Mouse (Mus musculus) stomach, embryonic 14.5 days (tissue): ENCODE data around the gene Sec1. TPM values are rescaled to one million over a fixed set of nuclear protein-coding genes. Genes with fewer than 3 reads are reported as not detected.

Experiments used
- ATAC-seq: fragments of 200-750 bp; cut with Nextera tagmentation; 2 replicates; pipeline ENCODE4 v1.8.0; 2017; ENCODE audit warnings: low read depth, moderate TSS enrichment; ENCODE audit not compliant: insufficient number of reproducible peaks, insufficient read depth, low FRiP score
- H3K27ac ChIP-seq: fragments of 300-500 bp; sonication (generic); 2 replicates; pipeline ENCODE4 v1.5.1; 2014; ENCODE audit warnings: mild to moderate bottlenecking, low read length, moderate library complexity, mixed read lengths
- H3K27me3 ChIP-seq: fragments of 300-500 bp; sonication (generic); 2 replicates; pipeline ENCODE4 v1.6.1; 2014; ENCODE audit warnings: low read length, control low read depth, mixed read lengths; ENCODE audit not compliant: control insufficient read depth, insufficient read depth
- H3K36me3 ChIP-seq: fragments of 300-500 bp; sonication (generic); 2 replicates; pipeline ENCODE4 v1.6.1; 2014; ENCODE audit warnings: mild to moderate bottlenecking, control low read depth, low read length, moderate library complexity, mixed read lengths; ENCODE audit not compliant: control insufficient read depth, insufficient read depth
- H3K4me1 ChIP-seq: fragments of 300-500 bp; sonication (generic); 2 replicates; pipeline ENCODE4 v1.6.1; 2014; ENCODE audit warnings: low read length, control low read depth, mixed read lengths; ENCODE audit not compliant: control insufficient read depth, insufficient read depth
- H3K4me2 ChIP-seq: fragments of 300-500 bp; sonication (generic); replicated peaks from 2 replicates; pipeline ENCODE4 v1.6.1; 2014; ENCODE audit warnings: low read depth, low read length, control low read depth
- H3K4me3 ChIP-seq: fragments of 300-500 bp; sonication (generic); 2 replicates; pipeline ENCODE4 v1.5.1; 2014; ENCODE audit warnings: low read depth, low read length, control low read depth
- H3K9ac ChIP-seq: fragments of 300-500 bp; sonication (generic); replicated peaks from 2 replicates; pipeline ENCODE4 v1.6.1; 2014; ENCODE audit warnings: low read depth, mild to moderate bottlenecking, control low read depth, low read length, moderate library complexity, mixed read lengths
- H3K9me3 ChIP-seq: fragments of 300-500 bp; sonication (generic); 2 replicates; pipeline ENCODE4 v1.6.1; 2016; ENCODE audit warnings: low read depth, low read length, control low read depth; ENCODE audit not compliant: control insufficient read depth
- WGBS: fragments of 180-500 bp; shearing (Covaris S2); extraction: QIAGEN DNeasy Blood & Tissue Kit; methylation state at CpG from one replicate; pipeline ENCODE4 v1.1.7; 2014; 5-methylcytosine and 5-hydroxymethylcytosine counted together
- polyA plus RNA-seq: library from polyadenylated mRNA; unstranded; fragments of >200 nt; fragmentation: Nextera tagmentation; extraction: Ambion mirVana; gene quantifications from 2 replicates; pipeline ENCODE4 v1.2.1, GENCODE M21; 2014

The Sec1 gene
- polyA plus RNA-seq, 1 experiment from 2014 or later: 5.7 TPM

- Histone ChIP-seq H3K4me1 (peaks cover 15% of the 10 kb centered on the region), H3K36me3 (peaks cover 3% of the 10 kb centered on the region; the same call in 1 of the 2 replicates), H3K4me2 (no peak overlapping the region), H3K27me3 (no peaks in the 10 kb centered on the region), H3K27ac (peak overlapping the region; percentile 7; the same call in 1 of the 2 replicates), H3K9me3 (no peaks in the 10 kb centered on the region; the same call in 1 of the 2 replicates), H3K9ac (no peak overlapping the region), H3K4me3 (no peak overlapping the region)
- 72% methylated on average over 15 of the region's 15 CpGs for WGBS
- no peak for ATAC-seq
Observed at GRCm38 (mm10) chr7:45635711-45636688, 58.2 kb downstream of the Sec1 start.

- Histone ChIP-seq H3K36me3 (peaks cover 3% of the 10 kb centered on the region; the same call in 1 of the 2 replicates), H3K4me1 (peaks cover 9% of the 10 kb centered on the region), H3K27ac (no peak overlapping the region), H3K9me3 (no peaks in the 10 kb centered on the region; the same call in 1 of the 2 replicates), H3K4me2 (no peak overlapping the region), H3K27me3 (no peaks in the 10 kb centered on the region), H3K9ac (no peak overlapping the region), H3K4me3 (no peak overlapping the region)
- no peak for ATAC-seq
- WGBS: 84% methylated on average over 11 of the region's 11 CpGs
Observed at GRCm38 (mm10) chr7:45634946-45635681, 59.1 kb downstream of the Sec1 start.

GRCm38 (mm10) chr7:45632499-45632898 lies 61.7 kb downstream of the Sec1 start:
- 0 out of 2 replicates have a peak, but pooled peaks have one; percentile 29 for ATAC-seq
- H3K9ac ChIP-seq: 0 out of 2 replicates have a peak overlapping the region, but pooled peaks have one; percentile 21
- H3K4me3 ChIP-seq: peak overlapping the region; percentile 10; the same call in 1 of the 2 replicates
- H3K27ac ChIP-seq: no peak overlapping the region
- peak overlapping the region; percentile 37 for H3K4me2 ChIP-seq
- peaks cover 3% of the 10 kb centered on the region; the same call in 1 of the 2 replicates for H3K36me3 ChIP-seq
- H3K9me3 ChIP-seq: no peaks in the 10 kb centered on the region; the same call in 1 of the 2 replicates
- H3K4me1 ChIP-seq: 0 out of 2 replicates have a peak, but pooled peaks cover 2% of the 10 kb centered on the region
- H3K27me3 ChIP-seq: no peaks in the 10 kb centered on the region
- 17% methylated on average over 35 of the region's 35 CpGs for WGBS

GRCm38 (mm10) chr7:45630064-45630907 lies 63.9 kb downstream of the Sec1 start:
- no peak overlapping the region for H3K27ac ChIP-seq
- no peak for ATAC-seq
- H3K36me3 ChIP-seq: no peaks in the 10 kb centered on the region
- no peaks in the 10 kb centered on the region for H3K27me3 ChIP-seq
- H3K9me3 ChIP-seq: no peaks in the 10 kb centered on the region
- H3K4me1 ChIP-seq: 0 out of 2 replicates have a peak, but pooled peaks cover 2% of the 10 kb centered on the region
- 74% methylated on average over 23 of the region's 23 CpGs for WGBS
- no peak overlapping the region for H3K4me3 ChIP-seq
- no peak overlapping the region for H3K9ac ChIP-seq
- H3K4me2 ChIP-seq: no peak overlapping the region

- H3K9ac ChIP-seq: peak overlapping the region; percentile 72
- ATAC-seq: peak; percentile 78
- H3K27ac ChIP-seq: peak overlapping the region; percentile 55
- H3K27me3 ChIP-seq: no peaks in the 10 kb centered on the region
- no peaks in the 10 kb centered on the region for H3K36me3 ChIP-seq
- H3K4me3 ChIP-seq: peak overlapping the region; percentile 60
- 1% methylated on average over 105 of the region's 105 CpGs for WGBS
- H3K4me1 ChIP-seq: 0 out of 2 replicates have a peak, but pooled peaks cover 2% of the 10 kb centered on the region
- H3K9me3 ChIP-seq: no peaks in the 10 kb centered on the region
- H3K4me2 ChIP-seq: peak overlapping the region; percentile 99
Observed at GRCm38 (mm10) chr7:45628364-45629294, 65.6 kb downstream of the Sec1 start.

Other genes starting within 250 kb of the Sec1 start
- gene Ftl1, start 234.5 kb downstream of the Sec1 start, polyA plus RNA-seq: 4,275 and 4,681 TPM in 2 replicates
- gene Bax, start 227.5 kb downstream of the Sec1 start, polyA plus RNA-seq: 67.1 and 83.9 TPM in 2 replicates
- gene Tulp2, start 212.5 kb downstream of the Sec1 start, polyA plus RNA-seq: 1.7 and 2.9 TPM in 2 replicates
- gene Gm45808, start 207.6 kb downstream of the Sec1 start, polyA plus RNA-seq: not detected in 2 replicates
- 2.7 and 3.4 TPM in 2 replicates for gene Dhdh, start 205.6 kb downstream of the Sec1 start, polyA plus RNA-seq
- 199 TPM in 2 replicates for gene Nucb1, start 184.0 kb downstream of the Sec1 start, polyA plus RNA-seq
- 12.7 and 18.3 TPM in 2 replicates for gene Ppp1r15a, start 168.1 kb downstream of the Sec1 start, polyA plus RNA-seq
- gene Plekha4, start 168.1 kb downstream of the Sec1 start, polyA plus RNA-seq: 1.5 and 2.6 TPM in 2 replicates
- gene Hsd17b14, start 139.5 kb downstream of the Sec1 start, polyA plus RNA-seq: 1.8 and 1.9 TPM in 2 replicates
- 61.6 and 63.4 TPM in 2 replicates for gene Bcat2, start 124.2 kb downstream of the Sec1 start, polyA plus RNA-seq
- gene Fgf21, start 78.9 kb downstream of the Sec1 start, polyA plus RNA-seq: 0.36 and 0.55 TPM in 2 replicates
- 0.63 and 0.78 TPM in 2 replicates for gene Fut1, start 77.1 kb downstream of the Sec1 start, polyA plus RNA-seq
- 0.23 and 0.62 TPM in 2 replicates for gene Izumo1, start 72.6 kb downstream of the Sec1 start, polyA plus RNA-seq
- gene Rasip1, start 66.9 kb downstream of the Sec1 start, polyA plus RNA-seq: 6.2 and 7.8 TPM in 2 replicates
- 7.2 TPM in 2 replicates for gene Mamstr, start 54.4 kb downstream of the Sec1 start, polyA plus RNA-seq
- 5.7 and 6.1 TPM in 2 replicates for gene Fut2, start 28.0 kb downstream of the Sec1 start, polyA plus RNA-seq
- 0.67 and 1.0 TPM in 2 replicates for gene Ntn5, start 10.4 kb downstream of the Sec1 start, polyA plus RNA-seq
- 10.4 and 11.4 TPM in 2 replicates for gene Car11, start 5.4 kb upstream of the Sec1 start, polyA plus RNA-seq
- 6.4 and 6.7 TPM in 2 replicates for gene Dbp, start 10.7 kb upstream of the Sec1 start, polyA plus RNA-seq
- gene Rpl18, start 21.1 kb upstream of the Sec1 start, polyA plus RNA-seq: 1,227 and 1,272 TPM in 2 replicates
- 24.4 TPM in 2 replicates for gene Sphk2, start 23.6 kb upstream of the Sec1 start, polyA plus RNA-seq
- 3.1 and 4.1 TPM in 2 replicates for gene Fam83e, start 26.8 kb upstream of the Sec1 start, polyA plus RNA-seq
- gene Spaca4, start 31.4 kb upstream of the Sec1 start, polyA plus RNA-seq: 0.38 TPM in 1 of 2 replicates, not detected in the other
- 2.5 and 3.3 TPM in 2 replicates for gene Lmtk3, start 89.3 kb upstream of the Sec1 start, polyA plus RNA-seq
- 2.8 and 3.6 TPM in 2 replicates for gene Sult2b1, start 90.3 kb upstream of the Sec1 start, polyA plus RNA-seq
- gene Cyth2, start 120.2 kb upstream of the Sec1 start, polyA plus RNA-seq: 89.3 and 92.6 TPM in 2 replicates
- 1.3 and 1.4 TPM in 2 replicates for gene Kcnj14, start 130.4 kb upstream of the Sec1 start, polyA plus RNA-seq
- 62.7 and 69.6 TPM in 2 replicates for gene Grwd1, start 136.5 kb upstream of the Sec1 start, polyA plus RNA-seq
- gene Kdelr1, start 178.4 kb upstream of the Sec1 start, polyA plus RNA-seq: 150 and 157 TPM in 2 replicates
- 0.29 and 0.48 TPM in 2 replicates for gene Grin2d, start 184.0 kb upstream of the Sec1 start, polyA plus RNA-seq
- gene Syngr4, start 202.3 kb upstream of the Sec1 start, polyA plus RNA-seq: 0.45 and 0.65 TPM in 2 replicates
- 4.7 and 5.4 TPM in 2 replicates for gene Tmem143, start 202.5 kb upstream of the Sec1 start, polyA plus RNA-seq
- gene Emp3, start 227.0 kb upstream of the Sec1 start, polyA plus RNA-seq: 263 and 295 TPM in 2 replicates
- 3.4 and 3.5 TPM in 2 replicates for gene Ccdc114, start 229.7 kb upstream of the Sec1 start, polyA plus RNA-seq